Mouse (Mus musculus) small intestine, adult 2 months (tissue): ENCODE measurements at regions not wholly inside any gene's neighbourhood (a gene's known extent, or its start where the extent isn't known, plus 50 kb on each side); places are given as distances from the start of the nearest gene placed in this dataset.

ENCODE experiments used
- CTCF ChIP-seq: fragments of 200-500 bp; IDR thresholded peaks from 2 replicates; pipeline ENCODE4 v1.5.1; 2012; ENCODE audit warnings: low read depth, mild to moderate bottlenecking, control low read depth, inconsistent platforms, low read length, moderate library complexity, mixed read lengths; ENCODE audit not compliant: insufficient replicate concordance, insufficient read length; ENCODE audit errors: extremely low read depth
- POLR2A ChIP-seq: fragments of 200-500 bp; IDR thresholded peaks from 2 replicates; pipeline ENCODE4 v1.6.1; 2012; ENCODE audit warnings: low read depth, mild to moderate bottlenecking, control low read depth, inconsistent platforms, low read length, moderate library complexity

GRCm38 (mm10) chr16:93083756-93084155 is 257.8 kb upstream of the Runx1 start:
- no peak for TF ChIP-seq POLR2A
- TF ChIP-seq CTCF = no peak
